11 mouse cellular contexts compared by ENCODE assay signal in genomic region chr3:152114222-152114621, GRCm38 (mm10). TPM values are rescaled to one million over a fixed set of nuclear protein-coding genes. Genes with fewer than 3 reads are reported as not detected.
DNase-seq lines count a peak whose midpoint lies in the region; ATAC-seq lines count a peak whose summit lies in the region.
"Had no signal": no experiment of that assay in that cellular context is flagged by ENCODE, and none has a peak within 500 bp of the region (broad histone marks: within the 10 kb centered on the region; RNA-seq: fewer than 3 reads in every experiment).

No protein-coding gene starts in this region.

- no peak overlapping the region for H3K9ac ChIP-seq in heart, embryonic 14.5 days (ENCODE audit: low read length)
- H3K9ac ChIP-seq in limb, embryonic 12.5 days (replicated peaks): no peak overlapping the region
- H3K9ac ChIP-seq in midbrain, embryonic 14.5 days (replicated peaks; ENCODE audit: low read length): no peak overlapping the region
- H3K9ac ChIP-seq: midbrain, embryonic 12.5 days had no signal

- H3K4me2 ChIP-seq in heart, embryonic 14.5 days (ENCODE audit: low read length): peak overlapping the region; percentile 50
- 0 out of 2 replicates have a peak overlapping the region, but pooled peaks have one; percentile 28 for H3K4me2 ChIP-seq in limb, embryonic 12.5 days
- H3K4me2 ChIP-seq in midbrain, embryonic 14.5 days (ENCODE audit: low read length): no peak overlapping the region
- H3K4me2 ChIP-seq: midbrain, embryonic 12.5 days had no signal

- no peaks in the 10 kb centered on the region for H3K9me3 ChIP-seq in heart, embryonic 14.5 days (ENCODE audit: control insufficient read depth, low read length)
- H3K9me3 ChIP-seq in limb, embryonic 12.5 days: 0 out of 2 replicates have a peak, but pooled peaks cover 4% of the 10 kb centered on the region
- H3K9me3 ChIP-seq in midbrain, embryonic 14.5 days (ENCODE audit: control insufficient read depth, low read length): no peaks in the 10 kb centered on the region
- H3K9me3 ChIP-seq: midbrain, embryonic 12.5 days had no signal

- ATAC-seq in heart, embryonic 14.5 days (ENCODE audit: insufficient number of reproducible peaks, insufficient read depth, low FRiP score, low read depth): no peak
- no peak for ATAC-seq in limb, embryonic 12.5 days (ENCODE audit: insufficient number of reproducible peaks, insufficient read depth, low FRiP score, low TSS enrichment, low read depth)
- ATAC-seq in midbrain, embryonic 14.5 days (ENCODE audit: low FRiP score, low TSS enrichment): no peak
- ATAC-seq: activated CD4-positive, CD25-positive, alpha-beta regulatory T cell, adult 4 months had no signal

- WGBS in heart, embryonic 14.5 days: 55% methylated on average over 4 of the region's 4 CpGs
- 49% methylated on average over 4 of the region's 4 CpGs for WGBS in limb, embryonic 12.5 days
- WGBS in midbrain, embryonic 14.5 days: 71% methylated on average over 4 of the region's 4 CpGs

- no peaks in the 10 kb centered on the region for H3K27me3 ChIP-seq in heart, embryonic 14.5 days (ENCODE audit: control insufficient read depth, insufficient read depth, low read length)
- no peaks in the 10 kb centered on the region for H3K27me3 ChIP-seq in limb, embryonic 12.5 days
- no peaks in the 10 kb centered on the region for H3K27me3 ChIP-seq in midbrain, embryonic 14.5 days (ENCODE audit: control insufficient read depth, insufficient read depth, low read length)

- H3K27ac ChIP-seq in heart, embryonic 14.5 days (replicated peaks in 1 of 2; ENCODE audit: control insufficient read depth in 1 of 2, insufficient read depth in 1 of 2, low read depth in 2 of 2, low read length in 2 of 2): no peak overlapping the region
- H3K27ac ChIP-seq in limb, embryonic 12.5 days: no peak overlapping the region
- H3K27ac ChIP-seq in midbrain, embryonic 14.5 days (replicated peaks; ENCODE audit: low read depth, low read length): no peak overlapping the region
- H3K27ac ChIP-seq: midbrain, embryonic 12.5 days had no signal

- no peaks in the 10 kb centered on the region for H3K36me3 ChIP-seq in heart, embryonic 14.5 days (ENCODE audit: control insufficient read depth, insufficient read depth, low read length)
- H3K36me3 ChIP-seq in limb, embryonic 12.5 days: no peaks in the 10 kb centered on the region
- no peaks in the 10 kb centered on the region for H3K36me3 ChIP-seq in midbrain, embryonic 14.5 days (ENCODE audit: control insufficient read depth, insufficient read depth, low read length)
- H3K36me3 ChIP-seq: midbrain, embryonic 12.5 days had no signal

- peaks cover 20 to 32% of the 10 kb centered on the region in 2 experiments for H3K4me1 ChIP-seq in heart, embryonic 14.5 days (ENCODE audit: control insufficient read depth in 2 of 2, insufficient read depth in 2 of 2, low read length in 2 of 2)
- peaks cover 29% of the 10 kb centered on the region for H3K4me1 ChIP-seq in limb, embryonic 12.5 days (replicated peaks)
- H3K4me1 ChIP-seq in midbrain, embryonic 14.5 days (ENCODE audit: control insufficient read depth, insufficient read depth, low read length): no peaks in the 10 kb centered on the region

- no peak for DNase-seq in heart, adult 8-10 months (ENCODE audit: low spot score)
- DNase-seq in 3T3-L1 (ENCODE audit: low read depth, low spot score) (peak; percentile 51), NIH3T3 (ENCODE audit: low read depth) (peak; percentile 70)
- no peak for DNase-seq in ovary, postnatal 14 days (ENCODE audit: low spot score)
- no peak for DNase-seq in embryo, embryonic 11 days
- DNase-seq in midbrain, embryonic 14.5 days: no peak
- DNase-seq: layer of hippocampus, adult 9-11 months had no signal

- H3K4me3 ChIP-seq in heart, embryonic 14.5 days (ENCODE audit: control insufficient read depth in 1 of 2, insufficient read depth in 1 of 2, low read depth in 1 of 2, low read length in 2 of 2): no peak overlapping the region
- no peak overlapping the region for H3K4me3 ChIP-seq in limb, embryonic 12.5 days (replicated peaks)
- H3K4me3 ChIP-seq in midbrain, embryonic 14.5 days (replicated peaks; ENCODE audit: low read depth, low read length): no peak overlapping the region
- H3K4me3 ChIP-seq: midbrain, embryonic 12.5 days had no signal

RNA-seq across cellular contexts. Expression of gene Gipc2, which starts 51.8 kb away (rescaled TPM):
- polyA plus RNA-seq in heart, embryonic 14.5 days (2014; fragmentation: Nextera tagmentation; extraction: Ambion mirVana): 2.9 and 4.1 TPM in 2 replicates
- 1 to 10 TPM; 3.0 to 4.8 (median 3.4) TPM for total RNA-seq in heart, adult 8-10 months (2022)
- polyA plus RNA-seq in limb, embryonic 12.5 days (2016; fragmentation: Nextera tagmentation; extraction: Ambion mirVana): 2.6 and 4.3 TPM in 2 replicates
- 9.3 and 11.5 TPM in 2 replicates for polyA plus RNA-seq in midbrain, embryonic 14.5 days (2014; fragmentation: Nextera tagmentation; extraction: Ambion mirVana)
- polyA plus RNA-seq: activated CD4-positive, CD25-positive, alpha-beta regulatory T cell, adult 4 months had no signal

Comparison
In these comparisons a context has a peak if more than half of its experiments do, and no peak if none do; other contexts are left out.
1. DNase-seq: peak in 3T3-L1 (single experiment) and NIH3T3 (single experiment); none in heart, adult 8-10 months (single experiment), ovary, postnatal 14 days (single experiment), embryo, embryonic 11 days (single experiment) and midbrain, embryonic 14.5 days (single experiment).